Mouse (Mus musculus) ovary, postnatal 10 days (tissue): ENCODE data around the gene Sub1.

Experiments used
- DNase-seq: peaks from one replicate; pipeline ENCODE4 v3.0.0; 2022; ENCODE audit warnings: low spot score

The Sub1 gene

DNA sequence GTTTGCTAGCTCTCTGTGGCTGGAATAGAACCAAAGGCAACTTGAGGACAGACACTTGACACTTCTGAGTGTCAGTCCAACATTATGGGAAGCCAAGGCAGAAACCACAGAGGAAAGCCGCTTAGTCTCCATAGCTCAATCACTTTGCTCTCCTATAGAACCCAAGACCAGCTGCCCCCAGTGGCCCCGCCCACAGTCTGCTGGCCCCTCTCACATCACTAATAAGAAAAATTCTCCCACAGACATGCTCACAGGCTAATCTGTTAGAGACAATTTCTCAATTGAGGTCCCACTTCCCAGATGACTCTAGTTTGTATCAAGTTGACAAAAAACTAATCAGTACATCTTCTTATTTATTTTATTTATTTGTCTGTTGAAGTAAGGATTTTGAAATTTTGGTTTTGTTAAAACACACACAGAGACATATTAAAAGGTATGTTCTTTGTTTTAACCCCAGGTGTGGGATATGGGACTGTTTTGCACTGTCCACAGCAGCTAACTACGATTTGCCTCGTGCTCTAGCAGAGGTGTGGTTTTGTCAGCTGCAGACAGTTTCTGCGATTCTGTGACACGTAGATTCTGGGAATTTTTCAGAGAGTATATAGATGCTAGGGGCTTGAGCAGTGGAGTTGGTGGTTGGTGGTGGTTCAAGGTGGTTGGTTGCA lies 16.9 kb upstream of the Sub1 start:
- no peak for DNase-seq

DNA sequence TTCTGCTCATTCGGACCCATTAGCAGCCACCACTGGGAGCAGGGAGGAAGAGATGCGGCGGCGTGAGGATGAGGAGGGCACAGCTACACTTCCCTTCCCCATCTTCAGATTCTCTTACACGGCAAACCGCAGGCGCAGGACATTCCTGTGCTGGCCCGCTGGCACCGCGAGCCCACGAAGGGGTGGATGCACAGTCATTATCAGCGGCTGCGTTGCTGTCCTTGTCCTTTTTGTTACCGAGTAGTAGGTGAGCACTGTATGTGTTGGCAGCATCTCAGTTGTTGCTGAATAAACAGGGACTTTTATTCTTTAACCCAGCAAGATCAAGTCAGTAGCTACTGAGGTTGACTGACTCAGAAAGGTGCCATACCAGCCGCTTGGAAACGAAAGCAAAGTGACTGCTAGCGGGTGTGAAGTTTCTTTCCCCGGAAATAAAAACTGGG lies 13.8 kb upstream of the Sub1 start:
- no peak for DNase-seq

DNA sequence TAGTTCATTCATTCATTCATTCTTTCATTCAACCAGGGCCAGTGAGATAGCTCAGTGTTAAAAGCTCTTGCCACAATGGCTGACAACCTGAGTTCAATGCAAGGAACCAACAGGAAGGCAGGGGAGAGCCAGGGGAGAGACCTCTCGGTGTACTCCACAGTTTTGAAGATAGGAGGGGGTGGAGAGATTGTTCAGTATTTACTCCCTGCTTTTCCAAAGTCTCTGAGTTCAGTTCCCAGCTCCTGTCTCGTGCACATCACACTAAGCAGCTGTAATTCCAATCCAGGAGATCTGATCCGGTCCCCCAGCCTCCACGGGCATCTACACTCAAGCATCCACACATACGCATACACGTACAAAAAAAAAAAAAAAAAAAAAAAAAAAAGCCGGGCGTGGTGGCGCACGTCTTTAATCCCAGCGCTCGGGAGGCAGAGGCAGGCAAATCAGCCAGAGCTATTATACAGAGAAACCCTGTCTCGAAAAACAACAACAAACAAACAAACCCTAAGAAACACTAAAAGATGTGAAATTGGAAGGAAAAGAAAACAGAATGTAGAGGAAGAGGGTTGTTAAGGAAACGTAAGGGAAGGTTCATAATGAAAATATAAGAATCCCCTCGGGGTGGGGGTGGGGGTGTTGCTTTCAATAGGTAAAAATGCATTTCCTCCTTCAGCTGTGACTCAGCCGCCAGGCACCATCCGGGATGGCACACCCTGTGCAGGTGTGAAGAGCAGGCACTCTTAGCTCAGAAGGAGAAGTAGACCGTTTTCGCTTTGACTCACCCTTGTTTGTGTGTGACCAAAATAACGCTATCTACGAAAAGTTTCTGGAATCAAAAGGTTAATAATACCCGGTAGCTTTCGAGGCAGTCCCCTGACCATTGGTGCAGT lies 13.2 kb upstream of the Sub1 start:
- no peak for DNase-seq

DNA sequence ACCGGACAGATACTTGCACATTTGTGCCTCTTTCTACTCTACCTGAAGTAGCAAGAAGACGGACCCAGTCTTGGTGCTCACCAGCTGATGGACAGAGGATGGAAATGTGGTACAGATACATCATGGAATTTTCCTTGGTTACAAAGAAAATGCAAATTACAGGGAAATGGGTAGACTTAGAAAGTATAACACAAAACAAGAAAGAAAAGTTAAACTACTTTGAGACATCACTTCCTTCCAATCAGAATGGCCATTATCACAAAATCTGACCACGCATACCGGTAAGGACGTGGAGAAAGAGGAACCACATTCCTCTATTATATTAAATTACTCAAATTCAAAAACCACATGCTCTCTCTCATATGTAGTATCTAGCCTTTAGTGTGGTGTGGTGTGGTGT lies 12.1 kb upstream of the Sub1 start:
- no peak for DNase-seq

DNA sequence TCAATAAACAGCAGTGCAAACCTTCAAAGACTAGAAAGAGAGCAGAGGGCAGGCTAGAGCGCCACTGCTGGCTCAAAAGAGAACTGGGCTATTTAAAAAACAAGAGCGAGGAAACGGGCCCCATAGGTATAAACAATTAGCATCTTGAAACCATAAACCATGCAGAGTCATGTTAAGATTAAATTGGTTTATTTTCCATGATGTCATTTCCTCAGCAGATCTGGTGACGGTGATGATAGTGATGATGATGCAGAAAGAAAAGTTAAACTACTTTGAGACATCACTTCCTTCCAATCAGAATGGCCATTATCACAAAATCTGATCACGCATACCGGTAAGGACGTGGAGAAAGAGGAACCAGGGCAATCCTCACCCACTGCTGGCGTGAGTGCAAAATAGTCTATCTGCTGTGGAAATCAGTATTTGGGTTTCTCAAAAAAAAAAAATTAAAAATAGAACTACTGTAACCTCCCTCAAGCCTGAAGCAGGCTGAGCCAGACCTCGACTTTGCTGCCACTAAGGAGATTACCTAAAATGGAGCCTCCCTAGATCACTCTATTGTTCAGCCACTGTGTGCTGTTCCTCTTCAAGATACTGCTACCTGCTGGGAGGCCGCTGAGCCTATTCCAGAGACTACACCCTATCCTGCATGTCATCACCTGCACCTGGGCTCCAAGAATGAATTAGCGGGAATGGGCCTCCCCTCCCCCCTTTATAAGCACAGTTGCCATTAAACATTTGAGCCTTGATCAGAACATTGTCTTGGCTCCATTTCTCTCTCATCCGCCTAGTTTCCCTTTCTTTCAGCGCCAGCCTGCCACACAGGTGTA lies 11.4 kb upstream of the Sub1 start:
- DNase-seq: no peak

DNA sequence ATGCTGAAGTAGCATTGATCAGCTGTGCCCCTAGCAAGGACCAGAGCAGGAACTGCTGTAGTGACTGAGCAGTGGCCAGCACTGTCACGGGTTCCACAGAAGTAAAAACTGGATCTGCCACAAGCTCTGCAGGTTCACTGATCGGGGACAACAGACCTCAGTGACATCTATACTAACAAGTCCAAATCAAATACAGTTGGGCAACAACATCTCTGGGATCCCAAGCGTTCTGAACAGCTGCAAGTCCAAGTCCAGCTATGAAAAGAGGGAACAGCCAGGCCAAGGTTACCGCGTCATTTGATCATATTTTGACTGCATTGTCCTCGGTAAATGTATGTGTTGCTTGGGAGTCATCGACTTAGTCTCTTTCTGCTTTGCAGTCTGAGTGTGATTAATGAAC lies 10.6 kb upstream of the Sub1 start:
- DNase-seq: no peak

DNA sequence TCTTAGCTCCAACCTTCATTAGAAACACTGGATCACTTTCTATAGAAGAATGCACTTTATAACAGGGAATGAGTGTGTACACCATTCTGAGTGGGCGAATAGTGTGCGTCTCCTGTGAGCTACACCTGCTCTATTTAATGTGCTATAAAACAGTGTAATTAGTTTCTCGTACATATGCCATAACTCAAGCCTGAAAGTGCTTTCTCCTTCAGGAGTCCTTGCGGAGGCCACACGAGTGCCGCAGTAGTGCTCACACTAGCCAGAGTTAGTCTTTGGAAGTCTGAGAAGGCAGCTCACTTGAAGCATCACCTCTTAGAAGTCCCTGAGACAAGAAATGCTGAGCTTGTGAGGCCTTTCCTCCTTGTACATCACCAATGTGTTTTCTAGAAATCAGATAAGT lies 9.4 kb upstream of the Sub1 start:
- no peak for DNase-seq

DNA sequence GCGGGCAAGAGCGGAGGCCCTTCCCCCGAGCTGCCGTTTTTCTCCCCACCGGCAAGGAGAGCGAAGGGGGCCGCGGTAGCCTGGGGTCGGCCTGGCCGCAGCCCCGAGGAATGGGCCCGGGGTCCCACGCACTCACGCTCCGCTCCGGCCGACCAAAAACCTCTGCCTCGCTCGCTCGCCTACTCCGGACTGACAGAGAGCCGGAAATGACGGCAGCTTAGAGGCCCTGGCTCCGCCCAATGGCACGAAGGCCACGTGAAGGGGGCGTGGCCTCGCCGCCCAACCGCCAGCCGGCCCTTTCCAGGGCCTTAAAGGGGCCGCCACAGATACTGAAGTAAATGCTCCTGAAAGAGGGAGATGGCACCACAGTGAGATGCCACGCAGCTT lies 975 bp downstream of the Sub1 start:
- DNase-seq: peak; percentile 80

DNA sequence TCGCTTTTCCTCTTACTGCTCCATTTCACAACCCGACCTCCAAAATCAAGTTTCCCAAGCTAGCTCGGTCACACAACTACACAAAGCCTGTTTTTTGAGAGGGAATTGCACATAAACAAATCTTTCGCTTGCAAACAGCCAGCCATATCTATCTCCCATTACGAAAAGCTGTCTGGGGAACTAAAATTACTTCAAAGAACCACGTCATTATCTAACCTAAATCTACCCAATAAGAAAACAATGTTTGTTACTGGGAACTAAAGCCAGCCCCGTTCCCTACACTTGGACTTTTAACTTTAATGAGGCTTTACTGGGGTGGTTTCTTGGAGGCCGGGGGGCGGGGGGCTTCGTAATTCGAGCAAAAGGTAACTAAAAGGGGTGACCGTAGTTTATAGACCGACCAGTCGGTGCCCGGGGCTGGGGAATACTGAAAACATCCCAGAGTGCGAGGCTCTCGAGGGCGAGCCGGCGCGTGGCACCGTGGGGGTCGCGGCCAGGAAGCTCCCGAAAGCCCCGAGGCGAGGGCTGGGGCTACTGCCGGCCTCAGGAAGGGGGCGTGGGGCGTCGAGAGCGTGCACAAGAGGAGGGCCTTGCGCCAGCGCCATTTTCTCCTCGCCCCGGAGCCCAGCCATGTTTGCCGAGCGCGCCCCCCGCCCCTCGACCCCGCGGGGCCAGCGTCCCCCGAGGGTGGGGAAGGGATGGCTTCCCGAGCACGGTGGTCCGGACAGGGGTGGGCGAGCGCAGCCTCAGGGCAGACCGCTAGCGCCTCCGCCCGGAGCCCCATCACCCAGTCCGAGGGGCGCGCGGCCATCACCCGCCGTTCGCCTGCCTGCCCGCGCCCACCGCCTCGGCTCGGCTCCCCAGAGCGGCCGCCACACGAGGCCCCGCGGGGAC lies 1.6 kb downstream of the Sub1 start:
- peak; percentile 26 for DNase-seq

DNA sequence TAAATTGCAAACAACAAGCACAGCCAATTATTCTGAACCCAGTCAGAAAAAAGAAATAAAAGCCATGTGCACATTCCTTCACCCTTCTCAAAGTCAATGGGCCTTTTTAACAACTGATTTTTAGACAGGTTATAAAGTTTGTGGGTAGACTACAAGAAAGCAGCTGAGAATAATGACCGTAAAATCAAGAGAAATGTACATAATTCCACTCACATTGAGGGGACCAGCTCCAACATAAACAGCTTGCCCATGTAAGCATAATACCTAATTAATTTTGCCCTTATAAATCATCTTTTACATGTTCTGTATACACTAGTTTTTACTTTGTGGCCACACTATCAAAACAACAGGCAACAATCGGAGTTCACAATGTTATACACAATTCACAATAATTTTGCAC lies 2.8 kb downstream of the Sub1 start:
- no peak for DNase-seq

DNA sequence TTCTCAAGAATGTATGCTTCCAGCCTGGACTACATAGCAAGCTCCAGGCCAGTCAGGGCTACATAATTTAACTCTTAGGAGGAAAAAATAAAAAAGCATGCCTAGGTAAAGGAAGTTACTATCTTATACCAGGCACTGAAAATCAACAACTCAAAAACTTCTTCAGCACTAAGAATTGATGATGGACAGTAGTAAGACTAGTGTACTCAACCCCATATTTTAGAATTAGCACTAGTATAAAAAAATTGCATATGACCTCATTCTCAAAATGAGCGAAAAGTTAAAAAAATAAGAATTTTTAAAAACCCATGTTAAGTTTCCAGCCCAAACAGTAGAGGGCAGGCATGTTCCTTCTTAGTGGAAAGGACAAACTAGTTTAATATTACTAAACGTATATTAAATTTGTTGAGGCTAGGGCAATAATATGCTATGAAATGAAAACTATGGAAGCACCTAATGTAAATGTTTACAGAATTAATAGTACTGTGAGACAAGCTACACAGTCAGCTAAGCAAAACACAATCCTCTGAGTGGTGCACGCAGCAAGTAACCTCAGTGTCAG lies 5.2 kb downstream of the Sub1 start:
- DNase-seq: no peak

DNA sequence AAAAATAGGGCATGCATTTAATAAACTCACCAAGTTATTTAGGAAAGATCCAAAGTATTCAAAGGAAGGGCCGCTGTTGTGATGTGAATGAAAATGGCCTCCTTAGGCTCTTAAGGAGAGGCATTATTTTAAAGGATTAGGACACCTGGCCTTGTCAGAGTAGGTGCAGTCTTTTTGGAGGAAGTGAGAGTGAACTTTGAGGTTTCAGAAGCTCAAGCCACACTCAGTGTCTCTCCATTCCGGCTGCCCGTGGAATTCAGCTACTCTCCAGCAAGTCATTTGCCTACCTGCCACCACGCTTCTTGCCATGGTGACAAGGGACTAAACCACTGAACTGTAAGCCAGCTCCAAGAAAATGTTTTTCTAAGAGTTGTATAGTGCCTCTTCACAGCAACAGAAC lies 8.2 kb downstream of the Sub1 start:
- no peak for DNase-seq

DNA sequence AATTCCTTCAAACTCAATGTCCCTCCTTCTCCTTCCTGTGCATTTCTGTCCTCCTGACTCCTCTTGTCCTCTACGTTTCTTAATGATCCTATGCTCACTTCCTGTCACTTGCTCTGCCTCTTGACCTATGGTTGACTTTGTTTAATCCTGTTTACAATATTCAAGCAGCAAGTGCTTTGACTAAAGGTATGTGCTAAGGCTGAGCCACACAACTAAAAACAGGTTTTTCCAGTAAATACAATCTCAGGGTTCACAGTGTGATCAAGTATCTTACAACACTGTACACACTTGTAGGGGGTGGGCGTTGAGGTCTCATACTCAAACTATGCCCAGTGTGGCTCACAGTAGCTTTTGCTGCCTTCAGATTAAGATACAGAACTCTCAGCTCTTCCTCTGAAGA lies 8.9 kb downstream of the Sub1 start:
- no peak for DNase-seq

DNA sequence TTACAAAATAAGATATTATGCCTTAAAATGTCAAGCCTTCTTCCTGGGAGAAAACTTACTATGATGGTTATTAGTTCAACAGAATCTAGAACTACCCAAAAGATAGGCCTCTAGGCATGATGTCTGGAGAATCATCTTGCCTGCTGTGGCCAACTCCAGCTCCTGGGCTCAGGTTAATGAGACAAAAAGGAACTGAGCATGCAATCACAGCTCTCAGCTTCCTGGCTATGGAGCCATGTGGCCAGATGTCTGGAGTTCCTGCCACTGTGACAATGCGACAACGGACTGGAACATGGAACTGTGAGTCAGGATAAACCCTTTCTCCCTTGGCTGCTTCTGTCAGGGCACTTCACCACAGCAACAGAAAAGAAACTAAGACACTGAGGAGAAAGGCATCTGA lies 14.8 kb downstream of the Sub1 start:
- DNase-seq: no peak

DNA sequence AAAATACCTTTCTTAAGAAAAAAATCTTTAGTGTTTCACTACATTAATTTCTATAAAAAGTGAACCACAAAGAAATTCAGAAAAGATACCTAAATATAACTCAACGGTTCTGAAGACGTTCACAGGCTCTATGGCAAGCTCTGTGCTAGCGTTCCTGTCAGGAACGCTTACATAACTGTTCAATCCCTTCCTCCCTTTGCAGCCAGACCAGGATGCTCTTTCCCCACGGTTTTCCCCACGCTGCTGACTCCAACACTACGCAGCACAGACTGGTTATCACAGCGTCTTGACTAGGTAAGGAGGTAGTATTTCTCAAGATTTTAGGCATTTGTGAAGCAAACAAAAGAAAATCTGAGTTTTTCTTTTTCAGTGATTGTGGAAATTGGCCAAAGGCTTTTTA lies 15.3 kb downstream of the Sub1 start:
- DNase-seq: no peak

DNA sequence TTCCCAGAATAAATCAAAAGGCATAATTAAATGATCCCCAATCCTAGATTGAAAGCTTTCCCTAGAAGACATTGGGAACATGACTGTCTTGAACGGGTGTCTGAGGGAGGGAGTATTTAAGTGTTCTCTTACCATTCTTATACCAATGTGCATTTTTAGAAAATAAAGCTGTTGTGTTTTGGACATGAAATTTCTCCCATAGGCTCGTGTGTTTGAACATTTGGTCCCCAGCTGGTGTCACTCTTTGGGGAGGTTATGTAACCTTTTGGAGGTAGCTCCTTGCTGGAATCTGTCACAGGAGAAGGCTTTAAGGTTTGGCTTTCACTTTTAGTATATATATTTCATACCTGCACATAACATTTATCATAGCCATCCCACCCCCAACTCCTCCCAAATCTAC lies 18.6 kb downstream of the Sub1 start:
- DNase-seq: no peak

DNA sequence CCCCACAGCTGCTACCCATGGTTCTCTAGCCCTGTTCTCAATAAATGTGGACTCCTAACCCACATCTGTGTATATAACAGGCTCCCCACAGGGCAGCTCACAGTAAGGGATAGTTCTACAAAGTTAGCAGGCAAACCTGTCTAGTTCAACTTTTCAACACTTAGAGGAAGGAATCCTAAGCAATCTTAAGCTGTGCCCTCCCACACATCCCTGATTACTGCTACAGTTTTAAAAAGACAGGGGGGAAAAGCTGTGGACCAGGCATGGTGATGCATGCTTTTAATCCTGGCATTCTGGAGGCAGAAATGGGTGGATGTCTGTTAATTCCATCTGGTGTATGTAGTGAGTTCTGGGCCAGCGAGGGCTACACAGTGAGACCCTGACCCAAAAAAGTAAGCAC lies 19.7 kb downstream of the Sub1 start:
- DNase-seq: no peak

DNA sequence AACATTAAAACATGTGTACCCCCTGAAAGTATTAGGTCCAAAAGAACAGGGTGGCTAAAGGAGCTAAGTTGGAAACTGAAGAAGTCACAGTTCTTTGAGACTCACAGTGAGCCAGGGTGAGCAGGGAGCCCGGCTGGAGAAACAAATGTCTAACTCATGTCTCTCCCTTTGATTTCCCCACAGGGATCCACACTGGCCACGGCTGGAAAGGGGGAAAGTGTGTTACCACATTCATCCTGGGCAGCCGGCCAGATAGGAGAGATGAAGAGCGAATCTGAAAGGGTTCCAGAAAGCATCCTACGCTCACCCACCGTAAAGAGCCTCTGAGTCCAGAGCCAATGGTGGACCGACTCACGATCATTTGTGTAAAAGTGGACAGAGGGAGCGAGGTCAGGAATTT lies 20.9 kb downstream of the Sub1 start:
- no peak for DNase-seq

DNA sequence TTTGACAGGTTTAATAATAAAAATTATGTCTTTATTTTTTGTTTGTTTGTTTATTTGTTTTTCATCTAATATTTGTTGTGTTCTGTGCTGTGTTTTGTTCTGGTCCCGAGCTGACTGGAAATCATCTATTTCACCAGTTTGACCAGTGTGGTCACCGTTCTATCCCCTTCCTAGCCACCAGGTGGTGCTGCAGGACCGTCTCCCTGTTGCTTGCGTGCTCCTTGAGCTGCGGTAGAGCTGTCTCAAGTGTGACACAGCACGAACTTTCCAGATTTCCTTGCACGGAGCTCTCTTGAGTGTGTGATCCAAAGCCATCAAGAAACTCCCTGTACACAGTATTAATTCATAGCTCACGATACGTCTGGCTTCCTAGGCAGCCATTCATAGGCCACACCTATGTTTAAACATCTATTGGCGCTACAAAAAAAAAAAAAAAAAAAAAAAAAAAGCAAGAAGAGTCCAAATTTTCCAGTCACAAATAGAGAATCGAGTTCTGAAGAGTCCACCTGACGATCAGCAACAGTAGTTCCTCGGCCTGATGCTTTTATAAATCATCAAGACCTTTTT lies 24.8 kb downstream of the Sub1 start:
- DNase-seq: peak; percentile 52

DNA sequence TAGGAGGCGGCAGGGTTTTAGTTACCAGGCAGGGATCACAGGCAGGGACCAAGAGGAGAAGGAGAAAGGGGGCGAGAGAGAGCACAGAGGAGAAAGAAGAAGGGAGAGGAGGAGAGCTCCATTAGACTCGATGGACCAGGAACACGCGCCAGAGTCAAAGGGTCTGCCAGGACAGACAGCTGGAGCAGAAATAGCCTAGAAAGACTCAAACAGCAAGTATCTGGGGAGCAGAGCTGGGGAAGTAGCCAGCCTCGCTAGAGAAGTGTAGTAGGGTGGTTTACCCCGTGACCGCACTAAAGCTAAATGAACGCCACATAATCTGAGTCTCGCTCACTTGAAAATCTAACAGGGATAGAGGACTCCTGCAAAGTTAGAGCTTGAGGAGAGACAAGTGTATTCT lies 26.2 kb downstream of the Sub1 start:
- DNase-seq: no peak

DNA sequence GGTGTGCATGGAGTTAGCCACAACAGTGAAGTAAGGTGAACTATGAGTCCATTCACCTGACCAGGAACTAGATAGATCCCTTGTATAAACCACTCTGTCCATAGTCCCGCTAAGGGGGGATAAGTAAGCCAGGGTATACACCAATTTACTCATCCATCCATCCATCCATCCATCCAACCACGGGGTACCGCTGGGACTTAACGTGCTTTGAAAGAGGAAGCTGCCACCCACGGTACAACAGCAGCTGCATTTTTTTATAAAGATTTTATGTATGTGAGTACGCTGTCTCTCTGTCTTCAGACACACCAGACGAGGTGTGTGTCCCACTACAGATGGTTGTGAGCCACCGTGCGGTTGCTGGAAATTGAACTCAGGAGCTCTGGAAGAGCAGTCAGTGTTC lies 27.9 kb downstream of the Sub1 start:
- no peak for DNase-seq
